Mouse (Mus musculus) embryonic facial prominence, embryonic 11.5 days (tissue): Measurements from ENCODE around the gene Mfn1. TPM values are rescaled to one million over a fixed set of nuclear protein-coding genes. Genes with fewer than 3 reads are reported as not detected.

Source experiments
- ATAC-seq: fragments of 200-750 bp; cut with Nextera tagmentation; replicated peaks from 2 replicates; pipeline ENCODE4 v1.8.0; 2017; ENCODE audit warnings: low read depth; ENCODE audit not compliant: insufficient number of reproducible peaks, low FRiP score, low TSS enrichment
- DNase-seq: peaks from one replicate; pipeline ENCODE4 v3.0.0-alpha.2; 2015; ENCODE audit warnings: low spot score
- H3K27ac ChIP-seq: fragments of 300-500 bp; sonication (generic); replicated peaks from 2 replicates; pipeline ENCODE4 v1.5.1; 2014; ENCODE audit warnings: mild to moderate bottlenecking, low read depth, low read length, control low read depth
- H3K27me3 ChIP-seq: fragments of 300-500 bp; sonication (generic); 2 replicates; pipeline ENCODE4 v1.6.1; 2014; ENCODE audit warnings: mild to moderate bottlenecking, low read length, moderate library complexity, mixed read lengths; ENCODE audit not compliant: control insufficient read depth, insufficient read depth
- H3K36me3 ChIP-seq: fragments of 300-500 bp; sonication (generic); replicated peaks from 2 replicates; pipeline ENCODE4 v1.6.1; 2014; ENCODE audit warnings: low read depth, mild to moderate bottlenecking, low read length, moderate library complexity, mixed read lengths; ENCODE audit not compliant: control insufficient read depth, insufficient read depth
- H3K4me1 ChIP-seq: fragments of 300-500 bp; sonication (generic); 2 replicates; pipeline ENCODE4 v1.6.1; 2014; ENCODE audit warnings: low read length, mixed read lengths; ENCODE audit not compliant: control insufficient read depth, insufficient read depth
- H3K4me2 ChIP-seq: fragments of 300-500 bp; sonication (generic); 2 replicates; pipeline ENCODE4 v1.6.1; 2014; ENCODE audit warnings: low read depth, mild to moderate bottlenecking, control low read depth, low read length, moderate library complexity
- H3K4me3 ChIP-seq: fragments of 300-500 bp; sonication (generic); 2 replicates; pipeline ENCODE4 v1.5.1; 2014; ENCODE audit warnings: low read depth, low read length, control low read depth
- H3K9ac ChIP-seq: fragments of 300-500 bp; sonication (generic); replicated peaks from 2 replicates; pipeline ENCODE4 v1.6.1; 2014; ENCODE audit warnings: mild to moderate bottlenecking, control low read depth, low read length
- H3K9me3 ChIP-seq: fragments of 300-500 bp; sonication (generic); replicated peaks from 2 replicates; pipeline ENCODE4 v1.6.1; 2016; ENCODE audit warnings: mild to moderate bottlenecking, low read length, inconsistent platforms, mixed read lengths; ENCODE audit not compliant: control insufficient read depth
- WGBS: fragments of 180-500 bp; shearing (Covaris S2); extraction: QIAGEN DNeasy Blood & Tissue Kit; methylation state at CpG from one replicate; pipeline ENCODE4 v1.1.7; 2014; 5-methylcytosine and 5-hydroxymethylcytosine counted together
- polyA plus RNA-seq: library from polyadenylated mRNA; unstranded; fragments of >200 nt; fragmentation: Nextera tagmentation; extraction: Ambion mirVana; gene quantifications from 2 replicates; pipeline ENCODE4 v1.2.1, GENCODE M21; 2014

Gene Mfn1
- polyA plus RNA-seq, 1 experiment from 2014 or later, result 36.5 TPM

DNA sequence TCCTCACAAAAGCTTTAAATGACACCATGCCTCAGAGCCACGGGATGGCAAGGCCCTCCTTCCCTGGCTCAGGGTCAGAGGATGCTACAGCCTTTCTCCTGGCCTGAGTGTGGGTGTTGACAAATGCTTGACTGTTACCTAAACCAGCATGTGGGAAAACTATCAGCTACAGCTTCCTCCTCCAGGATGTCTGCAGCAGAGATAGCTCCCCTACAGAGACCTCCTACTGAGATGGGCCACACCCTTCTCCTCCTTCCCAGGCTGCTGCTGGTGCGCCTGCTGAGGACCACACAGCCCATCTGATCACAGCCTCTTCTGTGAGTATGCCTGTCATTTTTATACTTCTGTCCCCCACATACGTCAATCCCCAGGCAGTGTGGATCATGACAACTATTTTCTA lies 70.1 kb downstream of the Mfn1 start:
- Histone ChIP-seq H3K27me3 (no peaks in the 10 kb centered on the region), H3K36me3 (no peaks in the 10 kb centered on the region; the same call in 1 of the 2 replicates), H3K4me1 (no peaks in the 10 kb centered on the region), H3K9ac (no peak overlapping the region), H3K9me3 (no peaks in the 10 kb centered on the region), H3K4me2 (no peak overlapping the region), H3K4me3 (no peak overlapping the region), H3K27ac (no peak overlapping the region)
- 71% methylated on average over 3 of the region's 3 CpGs for WGBS
- ATAC-seq, result no peak
- DNase-seq, result no peak

- Histone ChIP-seq H3K9ac (no peak overlapping the region), H3K4me1 (no peaks in the 10 kb centered on the region), H3K4me2 (no peak overlapping the region), H3K9me3 (no peaks in the 10 kb centered on the region), H3K27ac (no peak overlapping the region), H3K4me3 (no peak overlapping the region), H3K36me3 (no peaks in the 10 kb centered on the region; the same call in 1 of the 2 replicates), H3K27me3 (no peaks in the 10 kb centered on the region)
- DNase-seq (no peak), ATAC-seq (no peak)
- 90% methylated on average over 10 of the region's 10 CpGs for WGBS
These were observed 71.8 kb downstream of the Mfn1 start for GRCm38 (mm10) chr3:32601055-32601454.

DNA sequence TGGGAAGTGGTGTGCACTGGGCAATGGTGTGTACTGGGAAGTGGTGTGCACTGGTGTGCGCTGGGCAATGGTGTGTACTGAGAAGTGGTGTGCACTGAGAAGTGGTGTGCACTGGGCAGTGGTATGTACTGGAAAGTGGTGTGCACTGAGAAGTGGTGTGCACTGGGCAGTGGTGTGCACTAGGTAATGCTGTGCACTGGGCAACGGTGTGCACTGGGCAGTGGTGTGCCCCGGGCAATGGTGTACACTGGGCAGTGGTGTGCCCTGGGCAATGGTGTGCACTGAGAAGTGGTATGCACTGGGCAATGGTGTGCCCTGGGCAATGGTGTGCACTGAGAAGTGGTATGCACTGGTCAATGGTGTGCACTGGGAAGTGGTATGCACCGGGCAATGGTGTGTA lies 80.0 kb downstream of the Mfn1 start:
- 97% methylated on average over 4 of the region's 4 CpGs for WGBS

DNA sequence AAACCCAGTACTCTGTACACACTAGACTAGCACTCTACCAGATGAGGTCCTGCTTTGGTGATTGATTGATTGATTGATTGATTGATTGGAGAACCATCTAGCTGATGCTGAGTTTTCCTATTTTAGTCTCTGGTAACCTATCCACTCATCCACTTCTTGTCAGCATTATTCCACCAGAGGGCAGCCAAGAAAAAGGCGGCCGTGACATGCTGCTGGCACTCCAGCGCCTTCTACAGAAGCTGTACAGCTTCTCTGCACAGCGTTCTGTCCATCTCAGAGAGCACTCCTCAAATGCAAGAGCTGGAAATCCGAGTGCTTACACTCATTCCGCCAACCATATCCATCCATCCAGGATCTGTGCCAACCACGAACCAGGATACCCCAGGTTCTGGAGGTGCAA lies 81.3 kb downstream of the Mfn1 start:
- no peak overlapping the region for H3K27ac ChIP-seq
- H3K4me3 ChIP-seq, result no peak overlapping the region
- no peak overlapping the region for H3K9ac ChIP-seq
- DNase-seq (peak; percentile 66), ATAC-seq (no peak; the same call in 1 of the 2 replicates)
- WGBS, result 29% methylated on average over 7 of the region's 7 CpGs
- no peak overlapping the region for H3K4me2 ChIP-seq
- H3K36me3 ChIP-seq, result no peaks in the 10 kb centered on the region
- no peaks in the 10 kb centered on the region for H3K27me3 ChIP-seq
- H3K9me3 ChIP-seq, result no peaks in the 10 kb centered on the region
- H3K4me1 ChIP-seq, result no peaks in the 10 kb centered on the region

More for the DNA sequence above, 80.0 kb downstream of the Mfn1 start:
- DNase-seq (no peak), ATAC-seq (no peak)
- no peaks in the 10 kb centered on the region for H3K4me1 ChIP-seq
- no peaks in the 10 kb centered on the region for H3K36me3 ChIP-seq
- no peak overlapping the region for H3K9ac ChIP-seq
- no peaks in the 10 kb centered on the region for H3K27me3 ChIP-seq
- no peak overlapping the region for H3K4me3 ChIP-seq
- H3K9me3 ChIP-seq, result no peaks in the 10 kb centered on the region
- no peak overlapping the region for H3K27ac ChIP-seq
- H3K4me2 ChIP-seq, result no peak overlapping the region

GRCm38 (mm10) chr3:32611606-32612170 lies 82.4 kb downstream of the Mfn1 start:
- H3K36me3 ChIP-seq, result no peaks in the 10 kb centered on the region
- no peaks in the 10 kb centered on the region for H3K27me3 ChIP-seq
- H3K9me3 ChIP-seq, result no peaks in the 10 kb centered on the region
- 90% methylated on average over 11 of the region's 11 CpGs for WGBS
- H3K4me1 ChIP-seq, result no peaks in the 10 kb centered on the region
- DNase-seq (no peak), ATAC-seq (no peak)
- H3K27ac ChIP-seq, result no peak overlapping the region
- no peak overlapping the region for H3K9ac ChIP-seq
- no peak overlapping the region for H3K4me3 ChIP-seq
- H3K4me2 ChIP-seq, result no peak overlapping the region

DNA sequence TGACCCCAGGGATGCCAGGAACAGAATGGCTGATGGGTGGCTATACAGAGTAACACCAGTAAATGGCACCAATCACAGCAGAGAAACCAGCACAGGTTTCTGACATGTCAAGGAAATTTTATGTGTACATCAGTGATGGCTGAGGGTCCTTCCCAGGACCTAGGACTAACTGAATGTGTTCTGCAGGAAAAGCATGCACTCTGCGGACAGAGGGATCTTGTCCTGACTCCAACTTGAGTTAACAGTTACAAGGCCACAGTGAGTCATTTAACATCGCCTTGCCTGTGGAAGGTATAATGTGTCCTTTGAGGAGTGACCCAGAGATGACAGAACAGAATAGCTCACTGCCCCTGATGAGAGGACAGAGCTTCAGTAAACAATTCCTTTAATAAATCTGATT lies 85.5 kb downstream of the Mfn1 start:
- Histone ChIP-seq H3K9ac (no peak overlapping the region), H3K4me1 (no peaks in the 10 kb centered on the region), H3K9me3 (no peaks in the 10 kb centered on the region), H3K36me3 (no peaks in the 10 kb centered on the region), H3K4me2 (no peak overlapping the region), H3K27ac (no peak overlapping the region), H3K4me3 (no peak overlapping the region), H3K27me3 (no peaks in the 10 kb centered on the region)
- ATAC-seq (no peak), DNase-seq (no peak)
- WGBS, result 81% methylated on average over 2 of the region's 2 CpGs

- no peaks in the 10 kb centered on the region for H3K4me1 ChIP-seq
- H3K4me2 ChIP-seq, result peak overlapping the region; percentile 49
- no peak for ATAC-seq
- H3K27ac ChIP-seq, result no peak overlapping the region
- WGBS, result 73% methylated on average over 5 of the region's 5 CpGs
- no peaks in the 10 kb centered on the region for H3K27me3 ChIP-seq
- no peaks in the 10 kb centered on the region for H3K36me3 ChIP-seq
- no peak overlapping the region for H3K9ac ChIP-seq
- peak overlapping the region; percentile 65; the same call in 1 of the 2 replicates for H3K4me3 ChIP-seq
- no peaks in the 10 kb centered on the region for H3K9me3 ChIP-seq
- no peak for DNase-seq
These were observed 86.1 kb downstream of the Mfn1 start for GRCm38 (mm10) chr3:32615376-32615775.

GRCm38 (mm10) chr3:32616006-32616330 lies 86.7 kb downstream of the Mfn1 start:
- no peak; the same call in none of the 2 replicates for ATAC-seq
- 17% methylated on average over 9 of the region's 14 CpGs for WGBS
- DNase-seq, result no peak

More at GRCm38 (mm10) chr3:32616006-32616330, 86.7 kb downstream of the Mfn1 start:
- Histone ChIP-seq H3K4me2 (peak overlapping the region; percentile 49), H3K9me3 (no peaks in the 10 kb centered on the region), H3K27me3 (no peaks in the 10 kb centered on the region), H3K4me3 (peak overlapping the region; percentile 65), H3K36me3 (no peaks in the 10 kb centered on the region), H3K27ac (no peak overlapping the region), H3K4me1 (no peaks in the 10 kb centered on the region), H3K9ac (peak overlapping the region; percentile 68)
